Mouse (Mus musculus) brain, embryonic 18.5 days (tissue): ENCODE measurements at regions not wholly inside any gene's neighbourhood (a gene's known extent, or its start where the extent isn't known, plus 50 kb on each side); places are given as distances from the start of the nearest gene placed in this dataset.

Experiments
- DNase-seq: peaks from one replicate; pipeline ENCODE4 v3.0.0-alpha.2; 2012; ENCODE audit warnings: low read depth, low spot score

GRCm38 (mm10) chr1:19754346-19754745 is 545.6 kb downstream of the Tfap2b start:
- DNase-seq: no peak

- DNase-seq: no peak
These were observed 549.3 kb downstream of the Tfap2b start for GRCm38 (mm10) chr1:19757921-19758436.

GRCm38 (mm10) chr1:19766879-19767278 is 558.2 kb downstream of the Tfap2b start:
- no peak for DNase-seq

- no peak for DNase-seq
These were observed 563.6 kb downstream of the Tfap2b start for GRCm38 (mm10) chr1:19772266-19772665.

GRCm38 (mm10) chr1:19774502-19774901 is 565.8 kb downstream of the Tfap2b start:
- no peak for DNase-seq

- DNase-seq: no peak
These were observed 568.8 kb downstream of the Tfap2b start for GRCm38 (mm10) chr1:19777542-19777941.

- DNase-seq: no peak
These were observed 578.3 kb downstream of the Tfap2b start for GRCm38 (mm10) chr1:19786971-19787370.

- DNase-seq: no peak
These were observed 585.4 kb downstream of the Tfap2b start for GRCm38 (mm10) chr1:19794124-19794523.

- no peak for DNase-seq
These were observed 617.2 kb downstream of the Tfap2b start for GRCm38 (mm10) chr1:19825887-19826286.

- no peak for DNase-seq
These were observed 618.0 kb downstream of the Tfap2b start for GRCm38 (mm10) chr1:19826455-19827366.

- no peak for DNase-seq
These were observed 641.2 kb downstream of the Tfap2b start for GRCm38 (mm10) chr1:19849918-19850317.

GRCm38 (mm10) chr1:19857250-19857649 is 648.5 kb downstream of the Tfap2b start:
- no peak for DNase-seq

GRCm38 (mm10) chr1:19868478-19868877 is 659.8 kb downstream of the Tfap2b start:
- no peak for DNase-seq

- DNase-seq: no peak
These were observed 672.5 kb downstream of the Tfap2b start for GRCm38 (mm10) chr1:19881193-19881592.

- DNase-seq: no peak
These were observed 690.7 kb downstream of the Tfap2b start for GRCm38 (mm10) chr1:19899426-19899825.

GRCm38 (mm10) chr1:19899889-19900310 is 691.2 kb downstream of the Tfap2b start:
- no peak for DNase-seq

- no peak for DNase-seq
These were observed 692.3 kb downstream of the Tfap2b start for GRCm38 (mm10) chr1:19900983-19901531.

- DNase-seq: no peak
These were observed 703.6 kb downstream of the Tfap2b start for GRCm38 (mm10) chr1:19912194-19912846.

- DNase-seq: no peak
These were observed 699.1 kb downstream of the Pkhd1 start for GRCm38 (mm10) chr1:19918762-19919161.

GRCm38 (mm10) chr1:19927192-19927591 is 690.7 kb downstream of the Pkhd1 start:
- no peak for DNase-seq

- no peak for DNase-seq
These were observed 690.0 kb downstream of the Pkhd1 start for GRCm38 (mm10) chr1:19927736-19928327.
